Mouse (Mus musculus) lung, postnatal 0 days (tissue): ENCODE results near the gene Crb2.

Experiments used
- CTCF ChIP-seq: IDR thresholded peaks from 2 replicates; pipeline ENCODE4 v1.5.1; 2016; ENCODE audit warnings: antibody characterized with exemption, mild to moderate bottlenecking
- EP300 ChIP-seq: IDR thresholded peaks from 2 replicates; pipeline ENCODE4 v1.6.1; 2016; ENCODE audit warnings: antibody characterized with exemption, mild to moderate bottlenecking, control low read depth

DNA sequence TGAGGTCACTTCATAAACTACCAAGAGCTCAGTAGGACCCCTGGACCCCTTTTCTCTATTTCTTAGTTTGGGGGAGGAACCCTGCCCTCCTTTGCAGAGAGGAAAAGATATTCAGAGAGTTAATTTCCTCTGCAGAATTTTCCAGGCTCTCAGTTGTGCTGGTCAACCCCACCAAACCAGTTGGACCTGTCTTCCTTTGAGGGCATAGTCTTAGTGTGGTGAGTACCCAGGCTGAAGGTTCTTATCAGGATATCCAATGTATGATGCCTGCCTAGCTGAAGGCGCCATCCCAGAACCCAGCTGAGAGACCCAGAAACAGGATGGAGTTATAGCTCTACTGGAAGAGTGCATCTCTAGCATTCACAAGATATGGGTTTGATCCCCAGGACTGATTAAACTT, 24.9 kb upstream of the Crb2 start:
- TF ChIP-seq CTCF (no peak), EP300 (no peak)
